Mouse (Mus musculus): ENCODE results near the gene Skida1.

GRCm38 (mm10) chr2:18047646-18048452 is 1.0 kb downstream of the Skida1 start:
- TF ChIP-seq CTCF (IDR thresholded peaks at IDR 0.05; ENCODE audit: low read depth) (no peak), EP300 (IDR thresholded peaks at IDR 0.05; ENCODE audit: low read depth) (no peak)

Measured in liver, postnatal 0 days (tissue).